Mouse (Mus musculus) thymus, adult 2 months (tissue): ENCODE results near the gene Lbhd2. TPM values are rescaled to one million over a fixed set of nuclear protein-coding genes. Genes with fewer than 3 reads are reported as not detected.

Source experiments
- DNase-seq: peaks from one replicate; pipeline ENCODE4 v3.0.0; 2021
- H3K27ac ChIP-seq: fragments of 200-500 bp; 2 replicates; pipeline ENCODE4 v1.5.1; 2012; ENCODE audit warnings: low read length, control low read depth; ENCODE audit not compliant: control insufficient read depth, insufficient read depth
- H3K27me3 ChIP-seq: fragments of 200-500 bp; 2 replicates; pipeline ENCODE4 v1.6.1; 2012; ENCODE audit warnings: mild to moderate bottlenecking, low read length, moderate library complexity, mixed read lengths; ENCODE audit not compliant: control insufficient read depth, insufficient read depth
- H3K36me3 ChIP-seq: fragments of 200-500 bp; 2 replicates; pipeline ENCODE4 v1.6.1; 2012; ENCODE audit warnings: mild to moderate bottlenecking, low read length, moderate library complexity; ENCODE audit not compliant: control insufficient read depth, insufficient read depth
- H3K4me1 ChIP-seq: fragments of 200-500 bp; replicated peaks from 2 replicates; pipeline ENCODE4 v1.6.1; 2012; ENCODE audit warnings: low read length; ENCODE audit not compliant: control insufficient read depth, insufficient read depth
- H3K4me3 ChIP-seq: fragments of 200-500 bp; 2 replicates; pipeline ENCODE4 v1.5.1; 2012; ENCODE audit warnings: mild to moderate bottlenecking, low read length, control low read depth, moderate library complexity; ENCODE audit not compliant: control insufficient read depth, insufficient read depth
- CTCF ChIP-seq: fragments of 200-500 bp; IDR thresholded peaks from 2 replicates; pipeline ENCODE4 v1.5.1; 2012; ENCODE audit warnings: mild to moderate bottlenecking, control low read depth, low read length, moderate library complexity, borderline replicate concordance; ENCODE audit not compliant: control insufficient read depth, poor library complexity, insufficient read depth; ENCODE audit errors: extremely low read depth
- POLR2A ChIP-seq: fragments of 200-500 bp; IDR thresholded peaks from 2 replicates; pipeline ENCODE4 v1.6.1; 2012; ENCODE audit warnings: mild to moderate bottlenecking, low read length, control low read depth, moderate library complexity; ENCODE audit not compliant: control insufficient read depth, poor library complexity, insufficient read depth; ENCODE audit errors: extremely low read depth
- WGBS: fragments of 180-500 bp; shearing (Covaris S2); methylation state at CpG from one replicate; pipeline ENCODE4 v1.1.7; 2018; 5-methylcytosine and 5-hydroxymethylcytosine counted together
- polyA plus RNA-seq: library from polyadenylated mRNA; depleted of rRNA; stranded (reverse); fragments of >200 nt; gene quantifications from 2 replicates; pipeline ENCODE4 v1.2.3, GENCODE M21; 2012

Gene Lbhd2
- polyA plus RNA-seq, 1 experiment: 1.9 TPM

GRCm38 (mm10) chr12:111401454-111402184 lies 5.0 kb upstream of the Lbhd2 start:
- 35% methylated on average over 15 of the region's 15 CpGs for WGBS
- no peaks in the 10 kb centered on the region for H3K4me1 ChIP-seq
- H3K4me3 ChIP-seq: no peak overlapping the region
- H3K36me3 ChIP-seq: no peaks in the 10 kb centered on the region
- H3K27me3 ChIP-seq: peaks cover 2% of the 10 kb centered on the region; the same call in 1 of the 2 replicates
- DNase-seq: peak; percentile 42
- TF ChIP-seq CTCF (peak; percentile 70; the same call in 1 of the 2 replicates), POLR2A (no peak)
- no peak overlapping the region for H3K27ac ChIP-seq

- H3K27ac ChIP-seq: no peak overlapping the region
- 81% methylated on average over 10 of the region's 10 CpGs for WGBS
- peaks cover 4% of the 10 kb centered on the region; the same call in 1 of the 2 replicates for H3K27me3 ChIP-seq
- TF ChIP-seq POLR2A (no peak), CTCF (no peak)
- no peaks in the 10 kb centered on the region for H3K4me1 ChIP-seq
- DNase-seq: no peak
- H3K4me3 ChIP-seq: no peak overlapping the region
- H3K36me3 ChIP-seq: no peaks in the 10 kb centered on the region
Measured at GRCm38 (mm10) chr12:111404880-111405279, 1.7 kb upstream of the Lbhd2 start.

- no peak for DNase-seq
- H3K36me3 ChIP-seq: no peaks in the 10 kb centered on the region
- TF ChIP-seq POLR2A (no peak), CTCF (no peak)
- 79% methylated on average over 5 of the region's 5 CpGs for WGBS
- H3K4me3 ChIP-seq: no peak overlapping the region
- peaks cover 4% of the 10 kb centered on the region; the same call in 1 of the 2 replicates for H3K27me3 ChIP-seq
- no peak overlapping the region for H3K27ac ChIP-seq
- no peaks in the 10 kb centered on the region for H3K4me1 ChIP-seq
Measured at GRCm38 (mm10) chr12:111409583-111409982, 3.0 kb downstream of the Lbhd2 start.

- no peak for DNase-seq
- no peaks in the 10 kb centered on the region for H3K36me3 ChIP-seq
- no peak overlapping the region for H3K4me3 ChIP-seq
- WGBS: 86% methylated on average over 8 of the region's 8 CpGs
- H3K27ac ChIP-seq: no peak overlapping the region
- no peak for TF ChIP-seq POLR2A
- TF ChIP-seq CTCF: no peak
- H3K4me1 ChIP-seq: no peaks in the 10 kb centered on the region
- H3K27me3 ChIP-seq: no peaks in the 10 kb centered on the region; the same call in 1 of the 2 replicates
Measured at GRCm38 (mm10) chr12:111411631-111412355, 5.2 kb downstream of the Lbhd2 start.

GRCm38 (mm10) chr12:111412581-111413284 lies 6.1 kb downstream of the Lbhd2 start:
- 67% methylated on average over 12 of the region's 12 CpGs for whole genome bisulfite sequencing
- Histone ChIP-seq H3K4me3 (no peak overlapping the region), H3K36me3 (no peaks in the 10 kb centered on the region), H3K4me1 (0 out of 2 replicates have a peak, but pooled peaks cover 5% of the 10 kb centered on the region), H3K27ac (no peak overlapping the region), H3K27me3 (no peaks in the 10 kb centered on the region; the same call in 1 of the 2 replicates)
- no peak for DNase-seq
- TF ChIP-seq CTCF: no peak
- TF ChIP-seq POLR2A: no peak

GRCm38 (mm10) chr12:111413300-111413699 lies 6.7 kb downstream of the Lbhd2 start:
- no peaks in the 10 kb centered on the region; the same call in 1 of the 2 replicates for H3K27me3 ChIP-seq
- peak; percentile 76 for DNase-seq
- no peak overlapping the region for H3K4me3 ChIP-seq
- peak; percentile 93 for TF ChIP-seq CTCF
- no peak for TF ChIP-seq POLR2A
- no peak overlapping the region for H3K27ac ChIP-seq
- WGBS: 4% methylated on average over 21 of the region's 21 CpGs
- 0 out of 2 replicates have a peak, but pooled peaks cover 5% of the 10 kb centered on the region for H3K4me1 ChIP-seq
- no peaks in the 10 kb centered on the region for H3K36me3 ChIP-seq
